Mouse (Mus musculus) midbrain, embryonic 14.5 days (tissue): ENCODE measurements around the gene Rara. TPM values are rescaled to one million over a fixed set of nuclear protein-coding genes. Genes with fewer than 3 reads are reported as not detected.

Source experiments
- ATAC-seq: fragments of 200-750 bp; cut with Nextera tagmentation; 2 replicates; pipeline ENCODE4 v1.8.0; 2017; ENCODE audit warnings: moderate number of reproducible peaks, moderate library complexity; ENCODE audit not compliant: low FRiP score, low TSS enrichment
- DNase-seq: peaks from one replicate; pipeline ENCODE4 v3.0.0-alpha.2; 2015
- H3K27ac ChIP-seq: fragments of 300-500 bp; sonication (generic); replicated peaks from 2 replicates; pipeline ENCODE4 v1.5.1; 2014; ENCODE audit warnings: mild to moderate bottlenecking, low read depth, low read length, moderate library complexity
- H3K27me3 ChIP-seq: fragments of 300-500 bp; sonication (generic); 2 replicates; pipeline ENCODE4 v1.6.1; 2014; ENCODE audit warnings: low read length, control low read depth, mixed read lengths; ENCODE audit not compliant: control insufficient read depth, insufficient read depth
- H3K36me3 ChIP-seq: fragments of 300-500 bp; sonication (generic); 2 replicates; pipeline ENCODE4 v1.6.1; 2014; ENCODE audit warnings: low read length, control low read depth; ENCODE audit not compliant: control insufficient read depth, insufficient read depth
- H3K4me1 ChIP-seq: fragments of 300-500 bp; sonication (generic); 2 replicates; pipeline ENCODE4 v1.6.1; 2014; ENCODE audit warnings: mild to moderate bottlenecking, antibody characterized with exemption, low read length, control low read depth; ENCODE audit not compliant: control insufficient read depth, insufficient read depth
- H3K4me2 ChIP-seq: fragments of 300-500 bp; sonication (generic); 2 replicates; pipeline ENCODE4 v1.6.1; 2014; ENCODE audit warnings: mild to moderate bottlenecking, low read length, moderate library complexity
- H3K4me3 ChIP-seq: fragments of 300-500 bp; sonication (generic); replicated peaks from 2 replicates; pipeline ENCODE4 v1.5.1; 2014; ENCODE audit warnings: low read depth, low read length
- H3K9ac ChIP-seq: fragments of 300-500 bp; sonication (generic); replicated peaks from 2 replicates; pipeline ENCODE4 v1.6.1; 2014; ENCODE audit warnings: mild to moderate bottlenecking, low read length, moderate library complexity
- H3K9me3 ChIP-seq: fragments of 300-500 bp; sonication (generic); 2 replicates; pipeline ENCODE4 v1.6.1; 2016; ENCODE audit warnings: low read length, control low read depth, mixed read lengths; ENCODE audit not compliant: control insufficient read depth
- WGBS: fragments of 180-500 bp; shearing (Covaris S2); extraction: QIAGEN DNeasy Blood & Tissue Kit; methylation state at CpG from one replicate; pipeline ENCODE4 v1.1.7; 2014; 5-methylcytosine and 5-hydroxymethylcytosine counted together
- polyA plus RNA-seq: library from polyadenylated mRNA; unstranded; fragments of >200 nt; fragmentation: Nextera tagmentation; extraction: Ambion mirVana; gene quantifications from 2 replicates; pipeline ENCODE4 v1.2.1, GENCODE M21; 2014

Gene Rara
- polyA plus RNA-seq = 8.8 and 11.0 TPM in 2 replicates

- DNase-seq (peak; percentile 78), ATAC-seq (no peak)
- Histone ChIP-seq H3K9me3 (no peaks in the 10 kb centered on the region), H3K36me3 (no peaks in the 10 kb centered on the region), H3K4me3 (peak within 1 kb of the TSS; percentile 62), H3K27ac (0 out of 2 replicates have a peak within 1 kb of the TSS, but pooled peaks have one; percentile 10), H3K9ac (peak within 1 kb of the TSS; percentile 82), H3K27me3 (no peaks in the 10 kb centered on the region), H3K4me2 (peak within 1 kb of the TSS; percentile 66), H3K4me1 (peaks cover 68% of the 10 kb centered on the region)
- WGBS = 8% methylated on average over 21 of the region's 21 CpGs
These were observed at the start of gene Rara for GRCm38 (mm10) chr11:98927438-98928076. Gene Rara (plus strand): TSS chr11:98927818.

GRCm38 (mm10) chr11:98887703-98888102 lies 39.9 kb upstream of the Rara start:
- Histone ChIP-seq H3K4me2 (no peak overlapping the region), H3K4me1 (no peaks in the 10 kb centered on the region), H3K9me3 (no peaks in the 10 kb centered on the region), H3K27me3 (no peaks in the 10 kb centered on the region), H3K36me3 (peaks cover 68% of the 10 kb centered on the region), H3K9ac (no peak overlapping the region), H3K27ac (no peak overlapping the region), H3K4me3 (no peak overlapping the region)
- no peak for ATAC-seq
- DNase-seq = no peak
- WGBS = 97% methylated on average over 3 of the region's 3 CpGs

DNA sequence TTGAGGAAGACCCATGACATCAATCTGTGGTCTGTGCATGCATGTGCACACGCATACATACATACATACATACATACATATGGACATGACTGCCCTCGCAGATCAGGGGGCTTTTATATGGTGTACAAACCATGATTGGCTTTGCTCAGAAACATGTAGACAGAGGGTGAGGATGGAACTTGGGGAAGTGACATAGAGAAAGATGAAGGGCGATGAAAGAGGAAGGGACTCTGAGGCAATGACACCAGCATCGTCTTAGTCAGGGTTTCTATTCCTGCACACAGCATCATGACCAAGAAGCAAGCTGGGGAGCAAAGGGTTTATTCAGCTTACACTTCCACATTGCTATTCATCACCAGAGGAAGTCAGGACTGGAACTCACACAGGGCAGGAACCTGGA lies 38.5 kb upstream of the Rara start:
- H3K9ac ChIP-seq = no peak overlapping the region
- H3K9me3 ChIP-seq = no peaks in the 10 kb centered on the region
- WGBS = 99% methylated on average over 4 of the region's 4 CpGs
- H3K4me3 ChIP-seq = no peak overlapping the region
- DNase-seq (no peak), ATAC-seq (no peak)
- H3K27me3 ChIP-seq = no peaks in the 10 kb centered on the region
- no peak overlapping the region for H3K4me2 ChIP-seq
- H3K36me3 ChIP-seq = peaks cover 82% of the 10 kb centered on the region
- no peaks in the 10 kb centered on the region for H3K4me1 ChIP-seq
- no peak overlapping the region for H3K27ac ChIP-seq

GRCm38 (mm10) chr11:98889977-98890376 lies 37.6 kb upstream of the Rara start:
- Histone ChIP-seq H3K27me3 (no peaks in the 10 kb centered on the region), H3K36me3 (peaks cover 84% of the 10 kb centered on the region), H3K9me3 (no peaks in the 10 kb centered on the region), H3K4me1 (no peaks in the 10 kb centered on the region), H3K4me2 (no peak overlapping the region), H3K9ac (no peak overlapping the region), H3K4me3 (no peak overlapping the region), H3K27ac (no peak overlapping the region)
- DNase-seq (no peak), ATAC-seq (no peak)
- 91% methylated on average over 5 of the region's 5 CpGs for WGBS

DNA sequence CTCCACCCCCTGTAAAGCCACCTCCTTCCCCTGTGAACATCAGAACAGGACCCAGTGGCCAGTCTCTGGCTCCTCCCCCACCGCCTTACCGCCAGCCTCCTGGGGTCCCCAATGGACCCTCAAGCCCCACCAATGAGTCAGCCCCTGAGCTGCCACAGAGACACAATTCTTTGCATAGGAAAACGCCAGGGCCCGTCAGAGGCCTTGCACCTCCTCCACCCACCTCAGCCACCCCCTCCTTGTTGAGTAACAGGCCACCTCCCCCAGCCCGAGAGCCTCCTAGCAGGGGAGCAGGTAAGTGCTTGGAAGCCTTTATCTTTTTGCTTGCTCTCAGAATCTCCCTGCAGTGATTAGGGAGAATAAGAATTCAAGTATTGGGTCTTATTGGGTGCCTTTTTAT lies 35.2 kb upstream of the Rara start:
- Histone ChIP-seq H3K36me3 (peaks cover 86% of the 10 kb centered on the region), H3K4me2 (no peak overlapping the region), H3K27me3 (no peaks in the 10 kb centered on the region), H3K4me3 (no peak overlapping the region), H3K4me1 (no peaks in the 10 kb centered on the region), H3K27ac (no peak overlapping the region), H3K9me3 (no peaks in the 10 kb centered on the region), H3K9ac (no peak overlapping the region)
- 44% methylated on average over 5 of the region's 5 CpGs for whole genome bisulfite sequencing
- DNase-seq (no peak), ATAC-seq (no peak)

DNA sequence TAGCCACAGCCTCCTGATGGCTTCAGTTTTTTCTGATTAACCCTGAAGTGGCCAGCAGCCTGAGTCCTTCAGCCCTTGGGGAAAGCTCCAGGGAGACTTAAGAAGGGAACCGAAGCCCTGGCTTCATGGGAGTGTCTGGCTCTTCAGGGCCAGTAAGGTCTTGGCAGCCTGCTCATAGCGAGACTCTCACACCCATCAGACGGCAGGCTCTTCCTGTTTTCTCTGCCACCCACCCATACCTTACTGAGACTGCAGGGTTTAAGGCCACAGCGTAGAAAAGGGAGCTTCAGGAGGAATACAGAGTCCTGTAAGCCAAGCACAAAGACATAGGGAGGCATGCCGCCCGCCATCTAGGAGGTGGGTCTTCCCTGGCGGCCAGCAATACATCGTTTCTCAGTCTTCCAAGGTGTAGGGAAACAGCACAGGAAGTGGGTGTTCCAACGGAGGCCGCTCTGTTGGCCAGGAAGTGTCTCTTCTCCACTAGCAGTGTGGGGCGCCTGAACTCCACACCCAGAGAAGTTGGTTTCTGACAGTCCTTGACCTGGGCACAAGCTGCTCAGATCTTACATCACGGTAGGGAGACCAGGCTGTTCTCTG lies 27.0 kb upstream of the Rara start:
- DNase-seq = no peak
- peaks cover 6% of the 10 kb centered on the region; the same call in 1 of the 2 replicates for H3K4me1 ChIP-seq
- 91% methylated on average over 12 of the region's 12 CpGs for WGBS
- H3K4me2 ChIP-seq = no peak overlapping the region
- no peak overlapping the region for H3K9ac ChIP-seq
- no peak for ATAC-seq
- no peaks in the 10 kb centered on the region for H3K27me3 ChIP-seq
- H3K36me3 ChIP-seq = peaks cover 61% of the 10 kb centered on the region
- no peaks in the 10 kb centered on the region for H3K9me3 ChIP-seq
- H3K27ac ChIP-seq = no peak overlapping the region
- no peak overlapping the region for H3K4me3 ChIP-seq

GRCm38 (mm10) chr11:98902621-98903245 lies 24.9 kb upstream of the Rara start:
- DNase-seq (no peak), ATAC-seq (no peak)
- WGBS = 9% methylated on average over 10 of the region's 10 CpGs
- Histone ChIP-seq H3K4me2 (no peak overlapping the region), H3K27me3 (no peaks in the 10 kb centered on the region), H3K4me3 (no peak overlapping the region), H3K36me3 (peaks cover 40% of the 10 kb centered on the region), H3K4me1 (peaks cover 6% of the 10 kb centered on the region; the same call in 1 of the 2 replicates), H3K27ac (0 out of 2 replicates have a peak overlapping the region, but pooled peaks have one; percentile 20), H3K9ac (no peak overlapping the region), H3K9me3 (no peaks in the 10 kb centered on the region)

- H3K4me2 ChIP-seq = no peak overlapping the region
- no peak overlapping the region for H3K27ac ChIP-seq
- 93% methylated on average over 2 of the region's 2 CpGs for WGBS
- DNase-seq (no peak), ATAC-seq (no peak)
- H3K36me3 ChIP-seq = peaks cover 24% of the 10 kb centered on the region
- no peaks in the 10 kb centered on the region for H3K9me3 ChIP-seq
- H3K9ac ChIP-seq = no peak overlapping the region
- no peak overlapping the region for H3K4me3 ChIP-seq
- H3K27me3 ChIP-seq = no peaks in the 10 kb centered on the region
- H3K4me1 ChIP-seq = peaks cover 10% of the 10 kb centered on the region; the same call in 1 of the 2 replicates
These were observed 23.0 kb upstream of the Rara start for GRCm38 (mm10) chr11:98904577-98904976.
